Comparison of ENCODE assay signal across 11 mouse cellular contexts in genomic region chr4:153017816-153018137, GRCm38 (mm10).
DNase-seq lines count a peak whose midpoint lies in the region; ATAC-seq lines count a peak whose summit lies in the region.
"Had no signal": no experiment of that assay in that cellular context is flagged by ENCODE, and none has a peak within 500 bp of the region (broad histone marks: within the 10 kb centered on the region; RNA-seq: fewer than 3 reads in every experiment).

No protein-coding gene starts in this region.

- WGBS in neural tube, embryonic 12.5 days, result 58% methylated on average over 2 of the region's 2 CpGs
- WGBS in intestine, embryonic 15.5 days, result 64% methylated on average over 2 of the region's 2 CpGs
- 45% methylated on average over 2 of the region's 2 CpGs for WGBS in stomach, embryonic 16.5 days

- H3K9me3 ChIP-seq in neural tube, embryonic 12.5 days, result no peaks in the 10 kb centered on the region
- H3K9me3 ChIP-seq in intestine, embryonic 15.5 days, result no peaks in the 10 kb centered on the region
- no peaks in the 10 kb centered on the region for H3K9me3 ChIP-seq in stomach, embryonic 16.5 days (replicated peaks; ENCODE audit: control insufficient read depth, low read length)
- H3K9me3 ChIP-seq: stomach, embryonic 15.5 days had no signal

- H3K4me2 ChIP-seq in neural tube, embryonic 12.5 days (replicated peaks), result peak overlapping the region; percentile 38; the same call in 1 of the 2 replicates
- H3K4me2 ChIP-seq in intestine, embryonic 15.5 days (replicated peaks), result peak overlapping the region; percentile 39
- peak overlapping the region; percentile 37; the same call in 1 of the 2 replicates for H3K4me2 ChIP-seq in stomach, embryonic 16.5 days (ENCODE audit: low read depth, low read length)

- no peaks in the 10 kb centered on the region for H3K27me3 ChIP-seq in neural tube, embryonic 12.5 days (replicated peaks)
- no peaks in the 10 kb centered on the region for H3K27me3 ChIP-seq in intestine, embryonic 15.5 days (replicated peaks)
- H3K27me3 ChIP-seq in stomach, embryonic 16.5 days (ENCODE audit: control insufficient read depth, insufficient read depth, low read length), result no peaks in the 10 kb centered on the region
- H3K27me3 ChIP-seq: stomach, embryonic 15.5 days had no signal

- ATAC-seq in neural tube, embryonic 12.5 days (ENCODE audit: low FRiP score, low read depth), result peak; percentile 44; the same call in 1 of the 2 replicates
- no peak for ATAC-seq in intestine, embryonic 15.5 days
- no peak for ATAC-seq in stomach, embryonic 16.5 days (ENCODE audit: insufficient read depth, low FRiP score)
- ATAC-seq in frontal cortex, adult (ENCODE audit: low TSS enrichment), result no peak
- ATAC-seq: CD4-positive, CD25-positive, alpha-beta regulatory T cell, adult 4 months had no signal

- no peak overlapping the region for H3K27ac ChIP-seq in neural tube, embryonic 12.5 days
- H3K27ac ChIP-seq in intestine, embryonic 15.5 days, result no peak overlapping the region
- no peak overlapping the region for H3K27ac ChIP-seq in stomach, embryonic 16.5 days (ENCODE audit: low read length)
- H3K27ac ChIP-seq: stomach, embryonic 15.5 days had no signal

- DNase-seq in neural tube, embryonic 10.5 days (ENCODE audit: extremely low spot score, low spot score), result no peak
- DNase-seq in kidney, postnatal 25 days, result peak; percentile 55 to 72
- DNase-seq in thymus, postnatal 14 days, result no peak
- DNase-seq in adrenal gland, postnatal 14 days, result no peak
- DNase-seq: gastrocnemius, postnatal 36 days had no signal

- H3K4me3 ChIP-seq in neural tube, embryonic 12.5 days, result no peak overlapping the region
- no peak overlapping the region for H3K4me3 ChIP-seq in intestine, embryonic 15.5 days (replicated peaks)
- no peak overlapping the region for H3K4me3 ChIP-seq in stomach, embryonic 16.5 days (replicated peaks; ENCODE audit: low read length)

- H3K36me3 ChIP-seq in neural tube, embryonic 12.5 days, result no peaks in the 10 kb centered on the region
- no peaks in the 10 kb centered on the region for H3K36me3 ChIP-seq in intestine, embryonic 15.5 days
- H3K36me3 ChIP-seq in stomach, embryonic 16.5 days (ENCODE audit: control insufficient read depth, insufficient read depth, low read length), result no peaks in the 10 kb centered on the region
- H3K36me3 ChIP-seq: stomach, embryonic 15.5 days had no signal

- no peak overlapping the region for H3K9ac ChIP-seq in neural tube, embryonic 12.5 days
- H3K9ac ChIP-seq in intestine, embryonic 15.5 days, result no peak overlapping the region
- no peak overlapping the region for H3K9ac ChIP-seq in stomach, embryonic 16.5 days (ENCODE audit: low read length)
- H3K9ac ChIP-seq: stomach, embryonic 15.5 days had no signal

- H3K4me1 ChIP-seq in neural tube, embryonic 12.5 days, result peaks cover 13% of the 10 kb centered on the region
- H3K4me1 ChIP-seq in intestine, embryonic 15.5 days (replicated peaks), result no peaks in the 10 kb centered on the region
- no peaks in the 10 kb centered on the region for H3K4me1 ChIP-seq in stomach, embryonic 16.5 days (ENCODE audit: control insufficient read depth, insufficient read depth, low read length)
- H3K4me1 ChIP-seq: stomach, embryonic 15.5 days had no signal

Comparison
In these comparisons a context has a peak if more than half of its experiments do, and no peak if none do; other contexts are left out.
1. DNase-seq: peak in kidney, postnatal 25 days (2 of 2); none in neural tube, embryonic 10.5 days (single experiment), thymus, postnatal 14 days (single experiment) and adrenal gland, postnatal 14 days (single experiment).
2. Peak in every context shown above with its lines, with median percentiles within 50 percentile points of each other: H3K4me2 ChIP-seq.